Mouse (Mus musculus) lung, adult 2 months (tissue): ENCODE measurements around the gene Tmem63b.

Experiments
- CTCF ChIP-seq: fragments of 200-500 bp; IDR thresholded peaks from 2 replicates; pipeline ENCODE4 v1.5.1; 2011; ENCODE audit warnings: mild to moderate bottlenecking, low read length, control low read depth; ENCODE audit not compliant: insufficient read depth
- POLR2A ChIP-seq: fragments of 200-500 bp; IDR thresholded peaks from 2 replicates; pipeline ENCODE4 v1.6.1; 2011; ENCODE audit warnings: low read depth, mild to moderate bottlenecking, control low read depth, low read length, borderline replicate concordance; ENCODE audit errors: extremely low read depth

- TF ChIP-seq CTCF: no peak
- TF ChIP-seq POLR2A: no peak
Measured at GRCm38 (mm10) chr17:45684667-45685131, 2.0 kb downstream of the Tmem63b start.
